Mouse (Mus musculus) cerebellum, postnatal 25 days (tissue): Measurements from ENCODE around the gene Dnmbp.

Source experiments
- DNase-seq, 2 experiments: peaks; one replicate each; pipeline ENCODE4 v3.0.0; 2021; ENCODE audit warnings: mixed read lengths in 2 of 2

The Dnmbp gene

DNA sequence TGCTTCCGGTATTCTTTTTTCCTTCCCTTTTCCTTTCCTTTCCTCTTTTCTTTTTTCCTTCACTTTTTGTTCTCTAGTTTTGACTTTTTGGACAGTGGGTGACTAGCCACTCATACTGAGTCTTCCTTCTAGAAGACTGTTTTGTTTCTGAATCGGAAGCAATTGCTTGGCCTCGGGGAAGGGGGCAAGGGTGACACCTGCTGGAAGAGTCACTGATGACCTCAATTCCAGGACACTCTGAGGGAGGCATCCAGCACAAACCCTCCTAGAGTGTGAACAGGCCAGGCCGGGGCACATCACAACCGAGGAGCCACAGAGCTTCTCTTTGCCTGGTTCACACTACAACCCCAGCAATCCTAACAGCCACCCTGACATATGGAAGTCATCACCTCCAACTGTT lies 34.0 kb downstream of the Dnmbp start:
- peak; percentile 25 to 59 for DNase-seq

- no peak for DNase-seq
These were observed 34.9 kb downstream of the Dnmbp start for GRCm38 (mm10) chr19:43905136-43905535.

DNA sequence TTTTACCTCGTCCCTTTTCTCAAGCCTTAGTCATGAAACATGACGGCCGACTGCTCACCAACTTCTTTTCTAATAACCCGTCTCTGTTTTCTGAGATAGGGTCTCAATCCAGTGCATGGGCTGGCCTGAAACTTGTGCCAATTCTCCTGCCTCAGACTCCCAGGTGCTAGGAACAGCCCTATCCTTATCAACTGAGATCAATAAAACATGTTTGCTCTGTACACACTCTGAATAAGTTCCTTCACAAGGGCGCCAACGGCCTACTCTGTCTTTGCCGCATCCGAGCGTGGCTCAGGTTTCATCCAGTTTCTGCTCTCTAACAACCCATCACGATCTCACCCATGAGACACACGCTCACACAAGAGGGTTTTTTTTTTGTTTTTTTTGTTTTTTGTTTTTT lies 35.7 kb downstream of the Dnmbp start:
- DNase-seq, result no peak

GRCm38 (mm10) chr19:43902887-43903286 lies 37.1 kb downstream of the Dnmbp start:
- no peak for DNase-seq

GRCm38 (mm10) chr19:43900690-43901089 lies 39.3 kb downstream of the Dnmbp start:
- no peak for DNase-seq

DNA sequence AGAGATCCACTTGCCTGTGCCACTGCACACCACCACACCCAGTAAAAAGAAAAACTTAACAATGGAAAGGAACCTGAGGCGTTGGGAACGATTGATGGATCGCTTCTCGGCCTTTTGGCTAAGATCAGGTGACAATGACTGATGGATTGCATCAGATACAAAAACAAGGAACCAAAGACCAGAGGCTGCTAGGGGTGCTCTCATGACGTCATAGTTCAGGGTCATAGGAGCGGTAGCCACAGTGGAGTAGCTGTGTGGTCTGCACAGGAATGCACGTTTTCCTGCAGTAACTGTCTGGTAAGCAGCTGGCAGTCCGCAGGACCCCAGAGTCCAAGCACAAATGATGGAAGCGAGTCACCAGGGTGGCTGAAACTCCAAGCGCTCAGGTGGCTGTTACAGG lies 41.4 kb downstream of the Dnmbp start:
- no peak for DNase-seq

DNA sequence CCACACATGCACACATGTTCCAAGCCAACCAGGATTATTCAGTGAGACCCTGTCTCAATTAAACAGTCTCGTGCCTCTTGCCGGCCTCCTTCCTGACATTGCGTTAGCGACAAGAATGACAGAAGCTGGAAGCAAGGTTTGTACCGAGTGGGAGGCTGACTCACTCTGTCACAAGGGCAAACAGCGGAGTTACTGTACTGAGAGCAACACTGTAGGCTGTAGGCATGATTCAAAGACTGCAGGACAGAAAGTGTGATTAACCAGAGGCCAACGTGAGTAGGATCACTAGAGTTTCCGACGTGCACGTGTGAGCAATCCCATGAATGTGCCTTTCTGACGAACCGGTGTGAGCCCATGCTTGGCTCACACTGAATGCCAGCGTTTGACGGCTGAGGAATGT lies 43.5 kb downstream of the Dnmbp start:
- DNase-seq, result no peak

GRCm38 (mm10) chr19:43895951-43896350 lies 44.0 kb downstream of the Dnmbp start:
- no peak for DNase-seq

DNA sequence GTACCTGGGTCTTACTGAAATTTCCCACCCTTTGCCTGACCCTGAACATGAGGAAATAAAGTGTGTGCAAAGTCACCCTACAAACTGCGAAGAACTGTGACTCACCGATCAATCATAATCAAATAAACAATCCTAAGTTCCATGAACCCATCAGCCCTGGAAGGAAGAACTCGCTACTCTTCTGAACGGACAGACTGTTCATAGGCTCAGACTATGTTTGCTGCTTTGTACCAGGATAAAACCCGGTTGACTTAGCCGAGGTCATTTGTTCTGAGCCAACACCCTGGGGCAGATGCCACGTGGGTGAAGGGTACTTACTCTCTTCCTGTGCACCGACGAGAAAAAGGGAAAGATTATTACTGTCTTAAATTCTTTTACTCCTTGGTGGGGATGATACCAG lies 45.2 kb downstream of the Dnmbp start:
- DNase-seq, result no peak

DNA sequence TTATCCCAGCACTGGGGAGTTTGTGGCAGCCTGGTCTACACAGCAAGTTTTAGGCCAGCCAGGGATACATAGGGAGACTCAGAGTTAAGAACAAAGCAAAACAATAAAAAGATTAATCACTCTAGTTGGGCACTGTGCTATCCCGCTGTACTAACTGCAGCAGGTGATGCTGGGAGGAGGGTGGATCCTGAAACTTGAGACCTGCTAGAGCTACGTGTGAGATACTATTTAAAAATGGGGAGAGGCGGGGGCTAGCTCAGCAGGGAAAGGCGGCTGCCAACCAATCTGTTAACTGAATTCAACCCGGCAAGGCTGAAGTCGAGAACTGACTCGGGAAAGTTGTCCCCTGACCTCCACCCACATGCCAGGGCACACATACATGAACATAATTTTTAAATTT lies 45.9 kb downstream of the Dnmbp start:
- DNase-seq, result no peak

GRCm38 (mm10) chr19:43890487-43890886 lies 49.5 kb downstream of the Dnmbp start:
- DNase-seq, result no peak

DNA sequence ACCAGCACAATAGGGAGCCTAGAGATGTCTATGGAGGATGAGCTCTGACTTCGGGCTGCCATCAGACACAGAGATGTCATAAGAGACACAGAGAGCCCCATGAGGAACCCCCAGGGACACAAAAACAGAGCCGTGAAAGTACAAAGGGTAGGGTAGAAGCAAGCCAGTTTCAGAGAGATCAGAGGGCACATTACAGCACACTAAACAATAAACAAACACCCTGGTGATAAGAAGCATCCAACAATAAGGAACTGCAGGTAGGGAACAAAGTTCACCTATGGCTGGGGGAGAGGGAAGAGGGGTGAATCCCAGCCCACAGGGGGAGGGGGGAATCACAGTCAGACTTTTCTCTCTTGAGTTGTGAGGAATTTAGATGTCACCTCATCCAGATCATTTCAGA lies 52.3 kb downstream of the Dnmbp start:
- no peak for DNase-seq

DNA sequence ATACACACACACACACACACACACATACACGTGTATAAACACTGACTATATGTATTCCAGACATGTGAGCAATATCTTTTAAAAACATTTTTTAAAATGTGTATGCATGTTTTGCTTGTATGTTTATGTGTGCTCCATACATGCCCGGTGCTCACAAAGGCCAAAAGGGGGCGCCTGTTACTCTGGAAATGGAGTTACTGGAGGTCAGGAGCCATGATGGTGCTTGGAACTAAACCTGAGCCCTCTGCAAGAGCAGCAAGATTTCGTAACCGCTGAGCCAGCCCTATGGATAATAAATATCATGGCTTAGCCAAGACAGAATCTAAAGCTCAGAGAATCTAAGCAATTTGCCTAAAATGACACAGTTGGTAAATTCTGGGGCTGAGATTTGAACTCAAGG lies 52.7 kb downstream of the Dnmbp start:
- no peak for DNase-seq

- no peak for DNase-seq
These were observed 53.5 kb downstream of the Dnmbp start for GRCm38 (mm10) chr19:43886371-43887099.

GRCm38 (mm10) chr19:43884668-43885498 lies 55.1 kb downstream of the Dnmbp start:
- no peak for DNase-seq

GRCm38 (mm10) chr19:43882895-43883573 lies 57.0 kb downstream of the Dnmbp start:
- no peak for DNase-seq

DNA sequence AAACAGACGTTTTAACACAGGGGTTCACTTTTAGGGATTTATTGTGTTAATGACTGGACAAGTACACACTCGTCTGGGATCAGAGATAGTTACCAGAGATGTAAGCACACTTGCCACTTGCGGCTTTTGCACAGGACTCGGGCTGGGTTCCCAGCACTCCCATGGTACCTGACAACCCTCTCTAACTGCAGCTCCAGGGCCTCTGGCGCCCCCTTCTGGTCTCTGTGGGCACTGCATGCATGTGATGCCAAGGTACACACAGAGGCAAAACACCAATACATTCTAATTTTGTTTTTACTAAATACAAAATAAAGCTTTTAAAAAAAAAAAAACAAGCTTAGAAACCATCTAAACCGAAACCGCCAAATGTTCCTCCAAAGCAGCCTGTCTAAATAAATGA lies 58.4 kb downstream of the Dnmbp start:
- DNase-seq, result peak in 1 of 2 experiments; percentile 26

- no peak for DNase-seq
These were observed 59.6 kb downstream of the Dnmbp start for GRCm38 (mm10) chr19:43880420-43880819.

GRCm38 (mm10) chr19:43879401-43880212 lies 60.4 kb downstream of the Dnmbp start:
- DNase-seq, result peak; percentile 77 to 84

GRCm38 (mm10) chr19:43878111-43879092 lies 61.6 kb downstream of the Dnmbp start:
- no peak for DNase-seq

DNA sequence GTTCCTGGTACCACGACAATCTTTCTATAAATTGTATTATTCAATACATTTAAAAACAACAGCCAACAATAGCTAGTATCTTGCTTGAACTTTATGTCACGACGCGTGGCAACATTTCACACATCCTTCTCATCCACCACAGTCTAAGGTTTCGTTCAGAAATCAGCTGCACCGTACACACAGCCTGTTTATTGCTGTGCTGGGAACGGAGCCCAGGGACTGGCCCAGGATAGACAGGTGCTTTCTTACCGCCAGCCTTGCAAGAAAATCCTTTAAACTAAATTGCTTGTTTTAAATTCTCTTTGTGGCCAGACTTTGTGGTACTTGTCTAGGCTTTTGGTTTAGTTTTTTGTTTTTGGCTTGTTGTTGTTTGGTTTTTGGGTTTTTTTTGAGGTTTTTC lies 62.6 kb downstream of the Dnmbp start:
- no peak for DNase-seq

DNA sequence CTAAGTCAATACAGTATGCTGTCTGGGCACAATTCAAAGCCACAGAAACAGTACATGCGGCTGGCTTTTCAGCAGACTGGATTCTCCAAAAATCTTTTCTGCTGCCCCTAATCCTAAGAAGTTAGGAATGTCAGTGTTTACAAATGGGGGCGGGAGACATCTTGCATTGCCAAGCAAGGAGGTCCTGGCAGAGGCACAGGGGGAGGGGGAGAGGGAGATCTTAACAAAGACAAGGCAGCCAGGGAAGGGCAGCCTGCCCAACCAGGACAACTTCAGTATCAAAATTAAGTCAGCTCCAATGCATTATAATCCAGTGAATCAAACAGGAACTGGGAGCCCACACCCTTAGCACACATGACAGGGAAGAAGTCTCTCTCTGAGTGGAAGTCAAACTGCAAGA lies 64.0 kb downstream of the Dnmbp start:
- DNase-seq, result no peak
